Mouse (Mus musculus) skeletal muscle tissue, postnatal 0 days (tissue): ENCODE results near the gene Vmn1r71. TPM values are rescaled to one million over a fixed set of nuclear protein-coding genes. Genes with fewer than 3 reads are reported as not detected.

Experiments
- polyA plus RNA-seq: library from polyadenylated mRNA; unstranded; fragments of >200 nt; fragmentation: Nextera tagmentation; extraction: Ambion mirVana; gene quantifications from 2 replicates; pipeline ENCODE4 v1.2.1, GENCODE M21; 2015

Vmn1r71 gene
- not detected in 2 replicates for polyA plus RNA-seq

DNA sequence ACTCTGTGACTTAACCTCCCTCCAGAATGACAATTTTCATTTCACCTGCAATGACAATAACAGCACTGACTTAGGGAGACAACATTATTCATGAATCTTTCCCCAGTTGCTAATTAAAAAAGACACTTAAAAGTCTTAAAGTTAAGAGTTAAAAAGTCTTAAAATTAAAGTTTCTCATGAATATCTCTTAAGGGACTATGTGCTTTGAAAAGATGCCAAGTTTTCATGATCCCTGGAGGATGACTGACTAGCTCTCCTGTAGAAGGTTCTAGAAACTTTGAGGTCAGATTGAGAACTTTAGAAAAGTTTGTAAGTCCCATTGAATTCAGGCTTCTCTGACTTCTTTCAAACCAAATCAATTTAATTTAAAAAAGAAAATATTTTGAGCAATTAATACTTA, at the start of gene Vmn1r71:
Vmn1r71 (minus strand) TSS at position 101 of the 400 bp plus-strand sequence.

Other genes starting within 250 kb of the Vmn1r71 start
- gene Vmn1r68, start 195.9 kb downstream of the Vmn1r71 start, polyA plus RNA-seq: not detected in 2 replicates
- gene Vmn1r69, start 140.7 kb downstream of the Vmn1r71 start, polyA plus RNA-seq: not detected in 2 replicates
- gene Vmn1r70, start 122.8 kb downstream of the Vmn1r71 start, polyA plus RNA-seq: not detected in 2 replicates
- not detected in 2 replicates for gene Nlrp4b, start 66.6 kb downstream of the Vmn1r71 start, polyA plus RNA-seq
- gene Zscan4b, start 150.7 kb upstream of the Vmn1r71 start, polyA plus RNA-seq: not detected in 2 replicates